Mouse (Mus musculus) kidney, postnatal 0 days (tissue): ENCODE results near the gene Kcnh7. TPM values are rescaled to one million over a fixed set of nuclear protein-coding genes. Genes with fewer than 3 reads are reported as not detected.

Experiments
- ATAC-seq: fragments of 200-750 bp; cut with Nextera tagmentation; replicated peaks from 2 replicates; pipeline ENCODE4 v1.8.0; 2017; ENCODE audit warnings: low read depth, moderate number of reproducible peaks, moderate TSS enrichment, moderate library complexity; ENCODE audit not compliant: low FRiP score
- DNase-seq: peaks from one replicate; pipeline ENCODE4 v3.0.0-alpha.2; 2016; ENCODE audit warnings: low spot score
- H3K27ac ChIP-seq: fragments of 300-500 bp; sonication (generic); 2 replicates; pipeline ENCODE4 v1.5.1; 2014; ENCODE audit warnings: mild to moderate bottlenecking
- H3K27me3 ChIP-seq: fragments of 300-500 bp; sonication (generic); 2 replicates; pipeline ENCODE4 v1.6.1; 2014; ENCODE audit warnings: low read length, mixed read lengths; ENCODE audit not compliant: insufficient read depth
- H3K36me3 ChIP-seq: fragments of 300-500 bp; sonication (generic); 2 replicates; pipeline ENCODE4 v1.6.1; 2014; ENCODE audit warnings: low read length, mixed read lengths; ENCODE audit not compliant: insufficient read depth
- H3K4me1 ChIP-seq: fragments of 300-500 bp; sonication (generic); replicated peaks from 2 replicates; pipeline ENCODE4 v1.6.1; 2014; ENCODE audit warnings: antibody characterized with exemption, low read length, mixed read lengths; ENCODE audit not compliant: insufficient read depth
- H3K4me2 ChIP-seq: fragments of 300-500 bp; sonication (generic); 2 replicates; pipeline ENCODE4 v1.6.1; 2014; ENCODE audit warnings: mild to moderate bottlenecking, low read length, moderate library complexity, mixed read lengths
- H3K4me3 ChIP-seq: fragments of 300-500 bp; sonication (generic); replicated peaks from 2 replicates; pipeline ENCODE4 v1.5.1; 2014; ENCODE audit warnings: low read depth, low read length
- H3K9ac ChIP-seq: fragments of 300-500 bp; sonication (generic); 2 replicates; pipeline ENCODE4 v1.6.1; 2014; ENCODE audit warnings: low read depth, low read length
- H3K9me3 ChIP-seq: fragments of 300-500 bp; sonication (generic); replicated peaks from 2 replicates; pipeline ENCODE4 v1.6.1; 2016; ENCODE audit warnings: low read length, inconsistent platforms, mixed read lengths
- CTCF ChIP-seq: IDR thresholded peaks from 2 replicates; pipeline ENCODE4 v1.5.1; 2016; ENCODE audit warnings: antibody characterized with exemption, low read depth, mild to moderate bottlenecking, moderate library complexity
- WGBS: fragments of 180-500 bp; shearing (Covaris S2); extraction: QIAGEN DNeasy Blood & Tissue Kit; methylation state at CpG from one replicate; pipeline ENCODE4 v1.1.7; 2014; 5-methylcytosine and 5-hydroxymethylcytosine counted together
- polyA plus RNA-seq: library from polyadenylated mRNA; unstranded; fragments of >200 nt; fragmentation: Nextera tagmentation; extraction: Ambion mirVana; gene quantifications from 2 replicates; pipeline ENCODE4 v1.2.1, GENCODE M21; 2015

Gene Kcnh7
- polyA plus RNA-seq, 1 experiment from 2014 or later: 0.46 TPM

- Histone ChIP-seq H3K4me3 (no peak overlapping the region), H3K27ac (no peak overlapping the region), H3K9ac (no peak overlapping the region), H3K4me1 (no peaks in the 10 kb centered on the region), H3K9me3 (no peaks in the 10 kb centered on the region), H3K36me3 (no peaks in the 10 kb centered on the region), H3K4me2 (no peak overlapping the region), H3K27me3 (no peaks in the 10 kb centered on the region)
- ATAC-seq (no peak), DNase-seq (no peak)
- WGBS: 95% methylated on average over 3 of the region's 3 CpGs
- no peak for TF ChIP-seq CTCF
These were observed 521.5 kb downstream of the Kcnh7 start for GRCm38 (mm10) chr2:62662560-62662959.

- Histone ChIP-seq H3K27ac (no peak overlapping the region), H3K9me3 (no peaks in the 10 kb centered on the region), H3K4me2 (no peak overlapping the region), H3K9ac (no peak overlapping the region), H3K4me3 (no peak overlapping the region), H3K36me3 (no peaks in the 10 kb centered on the region), H3K4me1 (no peaks in the 10 kb centered on the region), H3K27me3 (no peaks in the 10 kb centered on the region)
- TF ChIP-seq CTCF: peak; percentile 29; the same call in 1 of the 2 replicates
- no peak for ATAC-seq
- DNase-seq: no peak
- WGBS: 51% methylated on average over 6 of the region's 6 CpGs
These were observed 523.5 kb downstream of the Kcnh7 start for GRCm38 (mm10) chr2:62660565-62660964.

- TF ChIP-seq CTCF: no peak
- no peak overlapping the region for H3K4me2 ChIP-seq
- 80% methylated on average over 1 of the region's 1 CpGs for WGBS
- DNase-seq: no peak
- H3K36me3 ChIP-seq: no peaks in the 10 kb centered on the region
- H3K27me3 ChIP-seq: no peaks in the 10 kb centered on the region
- no peaks in the 10 kb centered on the region for H3K9me3 ChIP-seq
- H3K4me1 ChIP-seq: no peaks in the 10 kb centered on the region
- H3K4me3 ChIP-seq: no peak overlapping the region
- no peak overlapping the region for H3K27ac ChIP-seq
- H3K9ac ChIP-seq: no peak overlapping the region
- no peak for ATAC-seq
These were observed 528.0 kb downstream of the Kcnh7 start for GRCm38 (mm10) chr2:62656072-62656471.

GRCm38 (mm10) chr2:62654519-62655338, 529.4 kb downstream of the Kcnh7 start:
- Histone ChIP-seq H3K4me3 (no peak overlapping the region), H3K27ac (no peak overlapping the region), H3K36me3 (no peaks in the 10 kb centered on the region), H3K4me1 (no peaks in the 10 kb centered on the region), H3K9me3 (no peaks in the 10 kb centered on the region), H3K27me3 (no peaks in the 10 kb centered on the region), H3K9ac (no peak overlapping the region), H3K4me2 (no peak overlapping the region)
- DNase-seq (peak; percentile 79), ATAC-seq (no peak)
- 52% methylated on average over 7 of the region's 7 CpGs for WGBS
- peak; percentile 75 for TF ChIP-seq CTCF

- WGBS: 76% methylated on average over 4 of the region's 4 CpGs
These were observed 531.6 kb downstream of the Kcnh7 start for GRCm38 (mm10) chr2:62652466-62652865.

DNA sequence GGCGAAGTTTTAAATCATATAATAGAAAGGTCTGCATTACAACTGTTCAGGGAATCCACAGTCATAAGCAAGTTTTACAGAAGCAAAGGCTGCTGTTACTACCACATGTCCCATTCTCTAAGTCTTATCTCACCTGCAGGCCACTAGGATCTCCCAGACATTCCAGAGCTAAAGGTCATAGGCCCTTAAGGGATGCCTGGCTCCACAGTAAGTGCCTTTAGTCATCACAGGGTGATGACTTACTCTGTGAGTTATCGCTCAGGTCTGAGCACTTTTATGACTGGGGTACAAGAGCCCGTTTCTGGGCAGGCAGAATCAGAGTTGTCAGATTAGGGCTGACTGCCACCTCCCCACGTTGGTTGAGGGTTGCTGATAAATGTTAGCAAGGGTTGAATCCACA, 532.2 kb downstream of the Kcnh7 start:
- no peak overlapping the region for H3K9ac ChIP-seq
- no peaks in the 10 kb centered on the region for H3K27me3 ChIP-seq
- no peak for TF ChIP-seq CTCF
- 61% methylated on average over 4 of the region's 4 CpGs for WGBS
- no peak overlapping the region for H3K4me3 ChIP-seq
- no peaks in the 10 kb centered on the region for H3K4me1 ChIP-seq
- DNase-seq: no peak
- no peak overlapping the region for H3K27ac ChIP-seq
- no peaks in the 10 kb centered on the region for H3K36me3 ChIP-seq
- H3K9me3 ChIP-seq: no peaks in the 10 kb centered on the region
- ATAC-seq: no peak
- H3K4me2 ChIP-seq: no peak overlapping the region

More at GRCm38 (mm10) chr2:62652466-62652865, 531.6 kb downstream of the Kcnh7 start:
- ATAC-seq (no peak), DNase-seq (no peak)
- no peak overlapping the region for H3K27ac ChIP-seq
- no peaks in the 10 kb centered on the region for H3K27me3 ChIP-seq
- no peak for TF ChIP-seq CTCF
- H3K4me1 ChIP-seq: no peaks in the 10 kb centered on the region
- H3K9ac ChIP-seq: no peak overlapping the region
- no peaks in the 10 kb centered on the region for H3K9me3 ChIP-seq
- H3K36me3 ChIP-seq: no peaks in the 10 kb centered on the region
- no peak overlapping the region for H3K4me3 ChIP-seq
- H3K4me2 ChIP-seq: no peak overlapping the region
